Mouse (Mus musculus) adrenal gland, postnatal 14 days (tissue): ENCODE data around the gene Arih1. TPM values are rescaled to one million over a fixed set of nuclear protein-coding genes. Genes with fewer than 3 reads are reported as not detected.
"Not testable (repeated sequence)": the region's sequence is repeated elsewhere in the genome, so short reads cannot be mapped to it uniquely, and the experiment has no call there.

Experiments
- DNase-seq: peaks from one replicate; pipeline ENCODE4 v3.0.0; 2021; ENCODE audit warnings: mixed read lengths
- total RNA-seq: library from RNA; stranded (reverse); gene quantifications from 2 replicates; pipeline ENCODE4 v1.2.3, GENCODE M21; 2021

Arih1 gene
- total RNA-seq, 1 experiment from 2014 or later: 107 TPM

- peak; percentile 34 for DNase-seq
These were observed 27.4 kb downstream of the Arih1 start for GRCm38 (mm10) chr9:59458997-59459510.

- DNase-seq: no peak
These were observed 28.0 kb downstream of the Arih1 start for GRCm38 (mm10) chr9:59458416-59458815.

GRCm38 (mm10) chr9:59457671-59458070 lies 28.7 kb downstream of the Arih1 start:
- DNase-seq: no peak

- no peak for DNase-seq
These were observed 30.9 kb downstream of the Arih1 start for GRCm38 (mm10) chr9:59455404-59456068.

GRCm38 (mm10) chr9:59433729-59434128 lies 52.7 kb downstream of the Arih1 start:
- DNase-seq: no peak

GRCm38 (mm10) chr9:59431626-59432025 lies 54.8 kb downstream of the Arih1 start:
- no peak for DNase-seq

- DNase-seq: no peak
These were observed 65.9 kb downstream of the Arih1 start for GRCm38 (mm10) chr9:59420487-59420886.

- no peak for DNase-seq
These were observed 79.1 kb downstream of the Arih1 start for GRCm38 (mm10) chr9:59407271-59407670.

GRCm38 (mm10) chr9:59389086-59389485 lies 97.3 kb downstream of the Arih1 start:
- peak; percentile 5 for DNase-seq

GRCm38 (mm10) chr9:59388311-59388710 lies 98.1 kb downstream of the Arih1 start:
- DNase-seq: no peak

- DNase-seq: no peak
These were observed 99.0 kb downstream of the Arih1 start for GRCm38 (mm10) chr9:59387461-59387860.

- no peak for DNase-seq
These were observed 110.8 kb downstream of the Arih1 start for GRCm38 (mm10) chr9:59375626-59376025.

GRCm38 (mm10) chr9:59369646-59370045 lies 116.8 kb downstream of the Arih1 start:
- no peak for DNase-seq

- DNase-seq: no peak
These were observed 117.2 kb downstream of the Arih1 start for GRCm38 (mm10) chr9:59369220-59369619.

- DNase-seq: not testable (repeated sequence)
These were observed 125.9 kb downstream of the Arih1 start for GRCm38 (mm10) chr9:59360487-59360886.

- not testable (repeated sequence) for DNase-seq
These were observed 128.4 kb downstream of the Arih1 start for GRCm38 (mm10) chr9:59358041-59358440.

GRCm38 (mm10) chr9:59353253-59353639 lies 133.2 kb downstream of the Arih1 start, which contains the start of gene Bbs4:
Bbs4 (minus strand) TSS chr9:59353508.
- DNase-seq: peak; percentile 97

GRCm38 (mm10) chr9:59352586-59353252 lies 133.7 kb downstream of the Arih1 start:
- no peak for DNase-seq

- no peak for DNase-seq
These were observed 140.2 kb downstream of the Arih1 start for GRCm38 (mm10) chr9:59346176-59346575.

- peak; percentile 43 for DNase-seq
These were observed 146.4 kb downstream of the Arih1 start for GRCm38 (mm10) chr9:59340002-59340401.

GRCm38 (mm10) chr9:59339107-59339506 lies 147.3 kb downstream of the Arih1 start:
- no peak for DNase-seq

- no peak for DNase-seq
These were observed 148.0 kb downstream of the Arih1 start for GRCm38 (mm10) chr9:59338411-59338810.
